Mouse (Mus musculus): Measurements from ENCODE around the gene Enox1. TPM values are rescaled to one million over a fixed set of nuclear protein-coding genes. Genes with fewer than 3 reads are reported as not detected.

Gene Enox1
- total RNA-seq, 1 experiment, result 25.3 TPM

DNA sequence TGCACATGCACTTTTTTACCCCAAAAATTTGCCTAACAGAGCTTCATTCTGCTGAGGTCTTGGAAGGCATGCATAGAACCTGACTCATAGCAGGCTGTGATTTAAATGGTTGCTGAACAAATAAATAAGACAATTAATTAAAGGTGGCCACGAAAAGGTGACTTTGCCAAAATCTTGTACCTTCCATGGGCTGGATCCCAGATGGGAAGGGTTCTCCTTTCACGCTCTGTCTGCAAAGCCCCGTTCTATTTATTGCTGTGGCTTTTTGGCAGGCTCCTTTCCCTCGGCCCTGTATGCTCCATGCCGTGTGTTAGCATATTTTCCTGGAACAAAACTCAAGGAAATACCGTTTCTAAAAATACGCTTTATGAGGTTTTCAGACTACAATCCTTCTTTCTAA lies 300.3 kb downstream of the Enox1 start:
- TF ChIP-seq MAFK (IDR thresholded peaks at IDR 0.05; ENCODE audit: insufficient read depth, low read depth, low read length), result no peak
- no peak for TF ChIP-seq HCFC1 (IDR thresholded peaks at IDR 0.05; ENCODE audit: borderline replicate concordance, insufficient read depth, low read length)
- TF ChIP-seq ZC3H11A (IDR thresholded peaks at IDR 0.05; ENCODE audit: borderline replicate concordance, low read depth, low read length), result no peak
- H3K36me3 ChIP-seq (ENCODE audit: control insufficient read depth, insufficient read depth, low read length, poor library complexity, severe bottlenecking), result no peaks in the 10 kb centered on the region
- no peak for DNase-seq (ENCODE audit: low read depth, low spot score)
- no peaks in the 10 kb centered on the region for H3K9me3 ChIP-seq (ENCODE audit: control insufficient read depth, insufficient read depth, low read depth, low read length)
- H3K4me3 ChIP-seq (ENCODE audit: insufficient read depth in 1 of 2, low read depth in 1 of 2, low read length in 2 of 2, poor library complexity in 1 of 2, severe bottlenecking in 1 of 2), result no peak overlapping the region
- no peaks in the 10 kb centered on the region for H3K4me1 ChIP-seq (ENCODE audit: control insufficient read depth in 2 of 2, insufficient read depth in 2 of 2, low read length in 2 of 2, poor library complexity in 1 of 2)
- H3K27ac ChIP-seq (ENCODE audit: insufficient read depth, low read depth, low read length, poor library complexity, severe bottlenecking), result no peak overlapping the region
- H3K9ac ChIP-seq (ENCODE audit: insufficient read depth, low read depth, low read length, poor library complexity, severe bottlenecking), result no peak overlapping the region
- in situ Hi-C loops (cut with MboI; ENCODE audit: low sequenced_read_pairs in 2 of 2, unreplicated experiment in 2 of 2), result no loop called here

DNA sequence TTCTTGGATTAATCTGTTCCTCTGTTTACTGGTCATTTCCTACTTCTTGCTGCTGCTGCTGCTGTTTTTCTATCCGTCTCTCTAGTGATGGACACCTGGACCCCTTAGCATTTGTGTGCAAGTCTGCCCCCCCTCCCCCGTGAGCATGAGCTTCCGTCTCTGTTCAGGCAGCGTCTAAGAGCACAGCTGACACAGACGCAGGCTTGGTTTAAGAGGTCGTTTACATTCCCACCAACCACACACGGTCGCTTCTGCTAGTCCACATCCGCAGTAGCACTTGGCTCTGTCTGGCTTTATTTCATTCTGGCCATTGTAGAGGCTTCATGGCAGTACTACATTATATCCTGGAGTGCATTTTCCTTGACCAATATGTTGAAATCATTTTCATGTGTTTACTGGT lies 301.7 kb downstream of the Enox1 start:
- no peak for TF ChIP-seq ZNF384 (IDR thresholded peaks at IDR 0.05; ENCODE audit: low read depth, low read length)
- TF ChIP-seq HCFC1 (IDR thresholded peaks at IDR 0.05; ENCODE audit: borderline replicate concordance, insufficient read depth, low read length), result no peak
- no peak for TF ChIP-seq MAFK (IDR thresholded peaks at IDR 0.05; ENCODE audit: insufficient read depth, low read depth, low read length)
- no peak for TF ChIP-seq CHD2 (IDR thresholded peaks at IDR 0.05; ENCODE audit: low read depth, low read length)
- TF ChIP-seq ZC3H11A (IDR thresholded peaks at IDR 0.05; ENCODE audit: borderline replicate concordance, low read depth, low read length), result no peak
- Histone ChIP-seq H3K9me3 (ENCODE audit: control insufficient read depth, insufficient read depth, low read depth, low read length) (no peaks in the 10 kb centered on the region), H3K36me3 (ENCODE audit: control insufficient read depth, insufficient read depth, low read length, poor library complexity, severe bottlenecking) (no peaks in the 10 kb centered on the region), H3K9ac (ENCODE audit: insufficient read depth, low read depth, low read length, poor library complexity, severe bottlenecking) (no peak overlapping the region), H3K27ac (ENCODE audit: insufficient read depth, low read depth, low read length, poor library complexity, severe bottlenecking) (no peak overlapping the region), H3K4me3 (ENCODE audit: insufficient read depth in 1 of 2, low read depth in 1 of 2, low read length in 2 of 2, poor library complexity in 1 of 2, severe bottlenecking in 1 of 2) (no peak overlapping the region), H3K4me1 (ENCODE audit: control insufficient read depth in 2 of 2, insufficient read depth in 2 of 2, low read length in 2 of 2, poor library complexity in 1 of 2) (no peaks in the 10 kb centered on the region)
- in situ Hi-C loops (cut with MboI; ENCODE audit: low sequenced_read_pairs in 2 of 2, unreplicated experiment in 2 of 2), result no loop called here
- DNase-seq (ENCODE audit: low read depth, low spot score), result no peak

DNA sequence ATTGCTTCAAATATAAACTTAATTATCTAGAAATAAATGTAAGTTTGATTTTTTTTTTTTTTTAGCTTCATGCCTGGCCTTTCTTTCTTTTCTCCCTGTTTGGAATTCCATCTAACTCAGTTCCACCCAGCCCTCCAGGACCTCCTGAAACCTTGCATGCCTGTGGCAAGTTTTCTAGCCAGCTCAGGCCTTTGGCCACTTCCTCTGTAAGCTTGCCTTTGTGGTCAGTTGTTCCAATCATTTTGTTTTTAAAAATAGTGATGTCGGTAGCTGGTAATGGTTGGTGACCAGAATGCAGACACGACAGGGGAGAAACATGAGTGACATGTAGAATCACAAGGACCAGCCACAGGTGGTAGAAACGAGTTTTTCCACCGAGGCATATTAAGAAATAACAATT lies 307.4 kb downstream of the Enox1 start:
- H3K4me3 ChIP-seq (ENCODE audit: insufficient read depth in 1 of 2, low read depth in 1 of 2, low read length in 2 of 2, poor library complexity in 1 of 2, severe bottlenecking in 1 of 2), result no peak overlapping the region
- no peak overlapping the region for H3K9ac ChIP-seq (ENCODE audit: insufficient read depth, low read depth, low read length, poor library complexity, severe bottlenecking)
- no peak for DNase-seq (ENCODE audit: low read depth, low spot score)
- H3K27ac ChIP-seq (ENCODE audit: insufficient read depth, low read depth, low read length, poor library complexity, severe bottlenecking), result no peak overlapping the region
- H3K36me3 ChIP-seq (ENCODE audit: control insufficient read depth, insufficient read depth, low read length, poor library complexity, severe bottlenecking), result no peaks in the 10 kb centered on the region
- no peaks in the 10 kb centered on the region for H3K9me3 ChIP-seq (ENCODE audit: control insufficient read depth, insufficient read depth, low read depth, low read length)
- H3K4me1 ChIP-seq (ENCODE audit: control insufficient read depth in 2 of 2, insufficient read depth in 2 of 2, low read length in 2 of 2, poor library complexity in 1 of 2), result no peaks in the 10 kb centered on the region
- in situ Hi-C loops (cut with MboI; ENCODE audit: low sequenced_read_pairs in 2 of 2, unreplicated experiment in 2 of 2), result no loop called here
- TF ChIP-seq HCFC1 (IDR thresholded peaks at IDR 0.05; ENCODE audit: borderline replicate concordance, insufficient read depth, low read length) (no peak), MAFK (IDR thresholded peaks at IDR 0.05; ENCODE audit: insufficient read depth, low read depth, low read length) (no peak), ZC3H11A (IDR thresholded peaks at IDR 0.05; ENCODE audit: borderline replicate concordance, low read depth, low read length) (no peak), ZNF384 (IDR thresholded peaks at IDR 0.05; ENCODE audit: low read depth, low read length) (no peak), CHD2 (IDR thresholded peaks at IDR 0.05; ENCODE audit: low read depth, low read length) (no peak)

DNA sequence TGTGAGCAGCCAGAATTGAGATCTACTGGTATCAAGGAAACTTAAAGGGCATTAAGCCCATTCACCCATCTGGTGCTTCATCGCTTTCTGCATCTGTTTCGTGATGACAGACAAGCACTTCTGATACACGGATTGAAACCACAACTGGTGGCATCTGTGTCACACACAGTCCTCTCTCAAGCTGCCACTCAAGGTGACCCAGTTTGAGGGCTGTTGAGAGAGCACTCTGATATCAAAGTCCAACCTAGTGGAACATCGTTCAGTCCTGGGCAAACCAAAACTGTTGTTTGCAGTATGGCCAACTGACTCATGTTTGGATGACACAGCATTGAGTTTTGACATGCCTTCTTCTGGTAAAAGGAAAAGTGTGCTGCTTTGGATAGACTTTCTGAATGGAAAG lies 308.2 kb downstream of the Enox1 start:
- no peaks in the 10 kb centered on the region for H3K36me3 ChIP-seq (ENCODE audit: control insufficient read depth, insufficient read depth, low read length, poor library complexity, severe bottlenecking)
- H3K9me3 ChIP-seq (ENCODE audit: control insufficient read depth, insufficient read depth, low read depth, low read length), result no peaks in the 10 kb centered on the region
- H3K4me1 ChIP-seq (ENCODE audit: control insufficient read depth in 2 of 2, insufficient read depth in 2 of 2, low read length in 2 of 2, poor library complexity in 1 of 2), result no peaks in the 10 kb centered on the region
- in situ Hi-C loops (cut with MboI; ENCODE audit: low sequenced_read_pairs in 2 of 2, unreplicated experiment in 2 of 2), result no loop called here
- H3K9ac ChIP-seq (ENCODE audit: insufficient read depth, low read depth, low read length, poor library complexity, severe bottlenecking), result no peak overlapping the region
- no peak overlapping the region for H3K4me3 ChIP-seq (ENCODE audit: insufficient read depth in 1 of 2, low read depth in 1 of 2, low read length in 2 of 2, poor library complexity in 1 of 2, severe bottlenecking in 1 of 2)
- DNase-seq (ENCODE audit: low read depth, low spot score), result no peak
- H3K27ac ChIP-seq (ENCODE audit: insufficient read depth, low read depth, low read length, poor library complexity, severe bottlenecking), result no peak overlapping the region
- no peak for TF ChIP-seq ZNF384 (IDR thresholded peaks at IDR 0.05; ENCODE audit: low read depth, low read length)

DNA sequence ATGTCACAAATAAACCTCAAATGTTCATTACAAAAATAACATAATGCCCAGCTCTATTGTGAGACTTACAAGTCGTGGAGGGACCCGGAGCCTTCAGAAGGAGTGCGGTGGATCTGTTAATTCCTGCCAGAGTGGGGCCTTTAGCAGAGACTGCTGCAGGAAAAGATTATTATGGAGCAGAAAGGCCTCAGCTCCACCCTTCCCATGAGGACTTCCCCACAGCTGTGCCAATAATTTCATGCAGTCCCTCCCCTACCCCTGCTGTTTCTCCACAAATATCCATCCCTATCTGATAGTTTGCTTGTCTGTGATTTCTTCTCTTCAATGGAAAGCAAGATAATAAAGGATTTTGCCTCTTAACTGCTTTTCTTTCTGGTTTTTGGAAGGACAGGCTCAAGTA lies 314.0 kb downstream of the Enox1 start:
- in situ Hi-C loops (cut with MboI; ENCODE audit: low sequenced_read_pairs in 2 of 2, unreplicated experiment in 2 of 2), result no loop called here
- no peak overlapping the region for H3K4me3 ChIP-seq (ENCODE audit: insufficient read depth in 1 of 2, low read depth in 1 of 2, low read length in 2 of 2, poor library complexity in 1 of 2, severe bottlenecking in 1 of 2)
- TF ChIP-seq CHD2 (IDR thresholded peaks at IDR 0.05; ENCODE audit: low read depth, low read length), result no peak
- TF ChIP-seq ZC3H11A (IDR thresholded peaks at IDR 0.05; ENCODE audit: borderline replicate concordance, low read depth, low read length), result no peak
- no peak for TF ChIP-seq MAFK (IDR thresholded peaks at IDR 0.05; ENCODE audit: insufficient read depth, low read depth, low read length)
- no peak for TF ChIP-seq HCFC1 (IDR thresholded peaks at IDR 0.05; ENCODE audit: borderline replicate concordance, insufficient read depth, low read length)
- TF ChIP-seq ZNF384 (IDR thresholded peaks at IDR 0.05; ENCODE audit: low read depth, low read length), result no peak
- no peak for DNase-seq (ENCODE audit: low read depth, low spot score)
- H3K27ac ChIP-seq (ENCODE audit: insufficient read depth, low read depth, low read length, poor library complexity, severe bottlenecking), result no peak overlapping the region
- H3K9me3 ChIP-seq (ENCODE audit: control insufficient read depth, insufficient read depth, low read depth, low read length), result no peaks in the 10 kb centered on the region
- no peak overlapping the region for H3K9ac ChIP-seq (ENCODE audit: insufficient read depth, low read depth, low read length, poor library complexity, severe bottlenecking)
- no peaks in the 10 kb centered on the region for H3K36me3 ChIP-seq (ENCODE audit: control insufficient read depth, insufficient read depth, low read length, poor library complexity, severe bottlenecking)
- H3K4me1 ChIP-seq (ENCODE audit: control insufficient read depth in 2 of 2, insufficient read depth in 2 of 2, low read length in 2 of 2, poor library complexity in 1 of 2), result no peaks in the 10 kb centered on the region
